Mouse (Mus musculus): ENCODE results near the gene Pcsk1.

Gene Pcsk1

DNA sequence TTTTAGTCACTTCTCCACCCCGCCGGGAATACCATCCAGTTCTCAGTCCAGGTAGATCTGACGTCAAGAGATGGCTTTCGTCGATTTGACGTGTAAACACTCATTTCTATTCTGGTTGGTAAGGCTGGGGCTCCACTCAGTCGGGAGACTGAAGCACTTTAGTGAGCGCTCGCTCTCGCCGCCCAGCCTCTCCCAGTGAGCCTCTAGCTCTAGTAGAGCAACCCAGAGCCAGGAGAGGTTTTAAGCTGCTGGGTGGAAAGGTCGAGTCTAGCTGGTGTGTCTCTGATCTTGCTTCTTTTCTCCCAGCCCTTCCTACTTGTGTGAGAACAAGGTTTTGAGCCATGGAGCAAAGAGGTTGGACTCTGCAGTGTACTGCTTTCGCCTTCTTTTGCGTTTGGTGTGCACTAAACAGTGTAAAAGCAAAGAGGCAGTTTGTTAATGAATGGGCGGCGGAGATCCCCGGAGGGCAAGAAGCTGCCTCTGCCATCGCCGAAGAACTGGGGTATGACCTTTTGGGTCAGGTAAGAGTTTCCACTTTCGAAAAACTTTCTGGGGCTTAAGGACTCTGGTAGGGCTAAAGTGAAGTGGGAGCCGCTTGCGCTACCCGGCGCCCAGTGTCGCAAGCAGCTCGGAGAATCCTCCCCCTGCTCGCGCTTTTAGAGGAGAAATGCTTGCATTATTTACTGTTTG lies at the start of gene Pcsk1:
Pcsk1 (plus strand) TSS at position 106 of the 690 bp plus-strand sequence.
- DNase-seq (ENCODE audit: low spot score in 2 of 2), result peak; percentile 16 to 41

GRCm38 (mm10) chr13:75058818-75059217 lies 30.8 kb upstream of the Pcsk1 start:
- DNase-seq (ENCODE audit: low spot score in 2 of 2), result no peak

DNA sequence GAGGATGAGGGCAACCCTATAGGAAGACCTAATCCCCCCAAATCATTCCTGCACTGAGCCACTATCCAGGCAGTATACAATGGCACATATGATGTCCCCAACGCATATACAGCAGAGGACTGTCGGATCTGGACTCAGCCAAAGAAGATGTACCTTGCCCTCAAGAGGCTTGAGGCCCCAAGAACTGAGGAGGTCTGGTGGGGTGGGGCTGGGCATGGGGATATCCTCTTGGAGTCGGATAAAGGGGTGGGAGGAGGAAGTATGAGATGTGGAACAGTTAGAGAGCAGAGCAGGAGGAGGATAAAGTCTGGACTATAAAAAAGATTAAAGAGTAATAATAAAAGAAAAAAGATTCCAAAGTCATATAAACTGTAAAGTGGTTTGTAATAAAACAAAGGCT lies 25.7 kb upstream of the Pcsk1 start:
- DNase-seq (ENCODE audit: low spot score in 2 of 2), result no peak

DNA sequence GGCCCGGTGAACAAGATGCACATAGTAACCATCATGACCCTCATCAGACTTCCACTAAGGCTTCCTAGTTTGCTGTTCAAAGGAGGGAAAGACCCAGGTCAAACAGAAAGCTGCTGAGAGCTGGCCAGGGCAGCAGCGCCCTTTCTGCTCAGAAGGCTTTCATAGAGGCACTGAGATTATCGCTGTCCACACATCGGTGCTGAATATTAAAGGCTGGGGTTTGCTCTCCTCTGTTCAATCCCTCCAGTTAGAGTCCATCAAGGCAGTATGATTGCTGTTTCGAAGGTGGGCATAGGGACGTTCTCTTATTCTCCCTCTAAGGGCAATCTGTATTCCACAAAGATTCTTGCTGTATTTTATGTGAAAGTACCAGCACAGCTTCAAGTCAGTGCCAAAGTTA lies 1.0 kb upstream of the Pcsk1 start:
- DNase-seq (ENCODE audit: low spot score in 2 of 2), result no peak

GRCm38 (mm10) chr13:75090411-75090779 lies 769 bp downstream of the Pcsk1 start:
- peak; percentile 13 to 20 for DNase-seq (ENCODE audit: low spot score in 2 of 2)

GRCm38 (mm10) chr13:75091071-75091470 lies 1.4 kb downstream of the Pcsk1 start:
- DNase-seq (ENCODE audit: low spot score in 2 of 2), result no peak

DNA sequence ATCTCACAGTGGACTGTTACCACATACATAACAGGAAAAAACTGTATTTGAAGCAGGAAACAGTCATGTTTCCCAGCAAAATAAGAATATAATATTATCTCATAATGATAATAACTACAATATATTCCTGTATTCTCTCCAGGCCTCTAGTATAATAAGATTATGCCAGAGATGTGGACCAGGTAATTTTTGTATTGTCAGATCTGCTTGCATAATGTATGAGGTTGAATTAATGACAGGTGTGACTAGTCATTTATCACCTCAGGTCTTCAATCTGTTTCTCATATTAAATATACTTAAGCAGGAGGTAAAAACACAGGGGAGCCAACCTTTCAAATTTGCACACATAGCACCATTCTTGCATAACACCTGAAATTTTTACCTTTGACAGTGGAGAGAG lies 5.9 kb downstream of the Pcsk1 start:
- DNase-seq (ENCODE audit: low spot score in 2 of 2), result no peak

- DNase-seq (ENCODE audit: low spot score in 2 of 2), result no peak
These were observed 23.5 kb downstream of the Pcsk1 start for GRCm38 (mm10) chr13:75113114-75113513.

DNA sequence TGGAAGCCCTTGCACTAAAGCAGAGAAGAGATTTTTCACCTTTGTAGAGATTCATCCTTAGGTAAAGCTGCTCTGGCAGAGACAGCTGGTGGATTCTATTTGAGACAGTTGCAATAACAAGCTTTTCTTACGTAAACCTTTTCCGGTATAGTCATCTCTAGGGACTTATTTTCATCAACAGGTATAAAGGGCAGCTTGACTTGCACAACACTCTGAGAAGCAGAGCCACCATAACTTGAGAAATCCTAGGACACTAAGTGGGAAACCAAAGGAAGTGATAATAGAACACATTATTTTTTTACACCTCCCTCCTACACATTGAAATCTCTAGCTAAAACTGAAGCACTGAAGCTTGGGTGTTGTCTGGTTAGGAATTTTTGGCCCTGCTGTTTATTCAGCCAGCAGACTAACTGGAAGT lies 24.4 kb downstream of the Pcsk1 start:
- DNase-seq (ENCODE audit: low spot score in 2 of 2), result no peak

- DNase-seq (ENCODE audit: low spot score in 2 of 2), result no peak
These were observed 25.2 kb downstream of the Pcsk1 start for GRCm38 (mm10) chr13:75114838-75115237.

DNA sequence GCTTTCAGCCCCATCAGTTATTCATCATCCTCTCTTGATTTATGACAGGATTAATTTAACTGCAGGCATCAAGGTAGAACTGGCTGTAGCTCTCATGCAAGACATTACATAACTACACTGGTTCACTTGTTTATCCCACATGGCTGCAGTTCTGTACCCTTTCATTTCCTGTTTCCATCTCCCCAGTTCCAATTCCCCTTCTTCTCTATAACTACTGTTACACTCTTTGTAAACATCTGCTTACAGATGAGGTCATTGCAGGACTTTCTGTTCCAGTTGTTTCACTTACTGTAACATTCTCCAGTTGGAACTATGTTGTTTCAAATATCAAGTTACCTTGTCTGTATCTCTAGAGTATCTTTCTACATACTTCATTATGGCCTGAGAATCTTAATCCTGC lies 46.2 kb downstream of the Pcsk1 start:
- DNase-seq (ENCODE audit: low spot score in 2 of 2), result no peak

DNA sequence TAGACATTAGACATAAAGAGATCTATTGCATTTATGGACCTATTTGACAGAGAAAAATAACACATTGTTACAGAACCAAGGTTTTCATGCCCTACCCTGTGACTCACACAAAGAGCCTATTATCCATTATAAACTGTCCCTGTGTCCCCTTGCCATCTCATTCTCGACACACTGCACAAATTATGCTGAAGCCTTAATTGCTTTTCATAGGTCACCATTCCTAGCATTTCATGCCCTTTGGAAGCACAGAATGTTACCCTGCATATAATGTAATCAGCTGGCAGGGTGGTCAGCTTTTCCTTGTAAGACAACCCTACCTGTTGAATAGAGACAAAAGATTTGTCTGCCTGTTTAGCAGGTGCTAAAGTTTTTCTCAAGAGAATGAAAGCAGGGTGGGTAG lies 71.0 kb downstream of the Pcsk1 start:
- no peak for DNase-seq (ENCODE audit: low spot score in 2 of 2)

GRCm38 (mm10) chr13:75163408-75163807 lies 73.8 kb downstream of the Pcsk1 start:
- DNase-seq (ENCODE audit: low spot score in 2 of 2), result no peak

Measured in frontal cortex, postnatal 14 days (tissue).